Mouse (Mus musculus) intestine, postnatal 0 days (tissue): ENCODE measurements around the gene Gm20671. TPM values are rescaled to one million over a fixed set of nuclear protein-coding genes. Genes with fewer than 3 reads are reported as not detected.
"Not testable (repeated sequence)": the region's sequence is repeated elsewhere in the genome, so short reads cannot be mapped to it uniquely, and the experiment has no call there.

Experiments
- ATAC-seq: fragments of 200-750 bp; cut with Nextera tagmentation; 2 replicates; pipeline ENCODE4 v1.8.0; 2017; ENCODE audit warnings: mild to moderate bottlenecking, moderate TSS enrichment, moderate library complexity
- H3K27ac ChIP-seq: fragments of 300-500 bp; sonication (generic); 2 replicates; pipeline ENCODE4 v1.5.1; 2014; ENCODE audit warnings: mild to moderate bottlenecking, low read depth, low read length, moderate library complexity
- H3K27me3 ChIP-seq: fragments of 300-500 bp; sonication (generic); replicated peaks from 2 replicates; pipeline ENCODE4 v1.6.1; 2014; ENCODE audit warnings: low read length, mixed read lengths; ENCODE audit not compliant: control insufficient read depth, insufficient read depth
- H3K36me3 ChIP-seq: fragments of 300-500 bp; sonication (generic); 2 replicates; pipeline ENCODE4 v1.6.1; 2014; ENCODE audit warnings: mild to moderate bottlenecking, moderate library complexity; ENCODE audit not compliant: control insufficient read depth, insufficient read depth
- H3K4me1 ChIP-seq: fragments of 300-500 bp; sonication (generic); replicated peaks from 2 replicates; pipeline ENCODE4 v1.6.1; 2014; ENCODE audit warnings: antibody characterized with exemption, low read length, mixed read lengths; ENCODE audit not compliant: control insufficient read depth, insufficient read depth
- H3K4me2 ChIP-seq: fragments of 300-500 bp; sonication (generic); replicated peaks from 2 replicates; pipeline ENCODE4 v1.6.1; 2014; ENCODE audit warnings: low read depth, mild to moderate bottlenecking, moderate library complexity
- H3K4me3 ChIP-seq: fragments of 300-500 bp; sonication (generic); 2 replicates; pipeline ENCODE4 v1.5.1; 2014; ENCODE audit warnings: low read depth, low read length
- H3K9ac ChIP-seq: fragments of 300-500 bp; sonication (generic); 2 replicates; pipeline ENCODE4 v1.6.1; 2014; ENCODE audit warnings: mild to moderate bottlenecking, low read depth, low read length
- H3K9me3 ChIP-seq: fragments of 300-500 bp; sonication (generic); 2 replicates; pipeline ENCODE4 v1.6.1; 2016; ENCODE audit warnings: mixed run types; ENCODE audit not compliant: control insufficient read depth
- CTCF ChIP-seq: sonication (generic); IDR thresholded peaks from 2 replicates; pipeline ENCODE4 v1.5.1; 2016; ENCODE audit warnings: low read depth, mild to moderate bottlenecking, control low read depth, antibody characterized with exemption, moderate library complexity
- WGBS: fragments of 180-500 bp; shearing (Covaris S2); extraction: QIAGEN DNeasy Blood & Tissue Kit; methylation state at CpG from one replicate; pipeline ENCODE4 v1.1.7; 2014; 5-methylcytosine and 5-hydroxymethylcytosine counted together
- polyA plus RNA-seq: library from polyadenylated mRNA; unstranded; fragments of >200 nt; fragmentation: Nextera tagmentation; extraction: Ambion mirVana; gene quantifications from 2 replicates; pipeline ENCODE4 v1.2.1, GENCODE M21; 2015

The Gm20671 gene
- polyA plus RNA-seq, 1 experiment from 2014 or later, result not detected

GRCm38 (mm10) chr5:32815396-32815795 is 11.5 kb downstream of the Gm20671 start:
- Histone ChIP-seq H3K27ac (no peak overlapping the region), H3K4me2 (no peak overlapping the region), H3K4me3 (no peak overlapping the region), H3K4me1 (no peaks in the 10 kb centered on the region), H3K9ac (no peak overlapping the region), H3K27me3 (no peaks in the 10 kb centered on the region), H3K36me3 (peaks cover 67% of the 10 kb centered on the region), H3K9me3 (no peaks in the 10 kb centered on the region)
- TF ChIP-seq CTCF, result no peak
- ATAC-seq, result no peak
- 98% methylated on average over 4 of the region's 4 CpGs for WGBS

GRCm38 (mm10) chr5:32786454-32786853 is 40.5 kb downstream of the Gm20671 start:
- not testable (repeated sequence) for H3K27me3 ChIP-seq, H3K36me3 ChIP-seq, H3K27ac ChIP-seq, H3K4me2 ChIP-seq, H3K9ac ChIP-seq, H3K4me1 ChIP-seq, H3K4me3 ChIP-seq, ATAC-seq, H3K9me3 ChIP-seq
- WGBS, result 83% methylated on average over 1 of the region's 1 CpGs

- peaks cover 4% of the 10 kb centered on the region; the same call in 1 of the 2 replicates for H3K4me1 ChIP-seq
- H3K27me3 ChIP-seq, result no peaks in the 10 kb centered on the region
- 0% methylated on average over 52 of the region's 52 CpGs for WGBS
- no peaks in the 10 kb centered on the region for H3K36me3 ChIP-seq
- H3K4me3 ChIP-seq, result peak within 1 kb of the TSS; percentile 94
- no peaks in the 10 kb centered on the region for H3K9me3 ChIP-seq
- H3K4me2 ChIP-seq, result peak within 1 kb of the TSS; percentile 87
- peak within 1 kb of the TSS; percentile 41 for H3K27ac ChIP-seq
- TF ChIP-seq CTCF, result peak; percentile 58
- peak; percentile 99 for ATAC-seq
- peak within 1 kb of the TSS; percentile 49 for H3K9ac ChIP-seq
Observed at GRCm38 (mm10) chr5:32785313-32785915, 41.5 kb downstream of the Gm20671 start, which contains the start of gene Pisd. Pisd (minus strand) TSS chr5:32785646.

GRCm38 (mm10) chr5:32784726-32785125 is 42.2 kb downstream of the Gm20671 start:
- WGBS, result 17% methylated on average over 5 of the region's 5 CpGs
- Histone ChIP-seq H3K4me3 (peak overlapping the region; percentile 94), H3K4me1 (peaks cover 4% of the 10 kb centered on the region; the same call in 1 of the 2 replicates), H3K36me3 (no peaks in the 10 kb centered on the region), H3K27me3 (no peaks in the 10 kb centered on the region), H3K9me3 (no peaks in the 10 kb centered on the region), H3K27ac (peak overlapping the region; percentile 41; the same call in 1 of the 2 replicates), H3K9ac (peak overlapping the region; percentile 49), H3K4me2 (peak overlapping the region; percentile 87)
- TF ChIP-seq CTCF, result no peak
- ATAC-seq, result no peak

- Histone ChIP-seq H3K9ac (no peak overlapping the region), H3K4me3 (no peak overlapping the region), H3K9me3 (no peaks in the 10 kb centered on the region), H3K27me3 (no peaks in the 10 kb centered on the region), H3K36me3 (no peaks in the 10 kb centered on the region), H3K4me2 (no peak overlapping the region), H3K27ac (no peak overlapping the region), H3K4me1 (peaks cover 4% of the 10 kb centered on the region; the same call in 1 of the 2 replicates)
- 89% methylated on average over 5 of the region's 5 CpGs for WGBS
- ATAC-seq, result no peak
- TF ChIP-seq CTCF, result no peak
Observed at GRCm38 (mm10) chr5:32781596-32781995, 45.3 kb downstream of the Gm20671 start.

- Histone ChIP-seq H3K4me3 (no peak overlapping the region), H3K9ac (no peak overlapping the region), H3K4me1 (no peaks in the 10 kb centered on the region; the same call in 1 of the 2 replicates), H3K36me3 (peaks cover 10% of the 10 kb centered on the region), H3K4me2 (no peak overlapping the region), H3K27ac (no peak overlapping the region; the same call in 1 of the 2 replicates), H3K9me3 (no peaks in the 10 kb centered on the region), H3K27me3 (no peaks in the 10 kb centered on the region)
- no peak for ATAC-seq
- no peak for TF ChIP-seq CTCF
- WGBS, result 75% methylated on average over 3 of the region's 3 CpGs
Observed at GRCm38 (mm10) chr5:32778168-32778567, 48.7 kb downstream of the Gm20671 start.

- H3K9ac ChIP-seq, result no peak overlapping the region
Observed at GRCm38 (mm10) chr5:32772361-32772760, 54.5 kb downstream of the Gm20671 start.

More at GRCm38 (mm10) chr5:32772361-32772760, 54.5 kb downstream of the Gm20671 start:
- H3K4me2 ChIP-seq, result no peak overlapping the region
- no peaks in the 10 kb centered on the region; the same call in 1 of the 2 replicates for H3K4me1 ChIP-seq
- peaks cover 16% of the 10 kb centered on the region for H3K36me3 ChIP-seq
- no peak for TF ChIP-seq CTCF
- no peaks in the 10 kb centered on the region for H3K9me3 ChIP-seq
- H3K27ac ChIP-seq, result no peak overlapping the region
- H3K4me3 ChIP-seq, result no peak overlapping the region
- ATAC-seq, result no peak
- 77% methylated on average over 2 of the region's 2 CpGs for WGBS
- H3K27me3 ChIP-seq, result no peaks in the 10 kb centered on the region
